Mouse (Mus musculus): ENCODE measurements around the gene Grm5. TPM values are rescaled to one million over a fixed set of nuclear protein-coding genes. Genes with fewer than 3 reads are reported as not detected.

Grm5 gene
- polyA plus RNA-seq, 1 experiment from 2014 or later: not detected

DNA sequence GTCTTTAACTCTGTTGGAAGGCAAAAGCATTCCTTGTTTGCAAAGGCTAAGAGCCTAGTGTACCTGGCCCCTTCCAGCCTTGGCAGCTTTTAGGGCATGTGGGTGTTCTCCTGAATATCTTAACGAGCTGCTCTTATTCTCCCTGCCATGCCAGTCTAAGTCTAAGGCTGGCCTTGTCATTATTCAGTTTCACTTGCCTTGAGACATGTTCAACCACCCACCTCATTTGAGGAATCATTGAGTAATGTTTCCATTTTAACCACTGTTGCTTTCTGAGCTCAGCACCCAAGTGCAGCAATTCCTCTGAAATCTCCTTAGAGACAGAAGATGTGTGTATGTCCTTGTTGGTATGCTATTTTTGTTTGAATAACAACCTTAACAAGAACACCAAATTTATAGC is 134.7 kb downstream of the Grm5 start:
- H3K4me1 ChIP-seq (replicated peaks; ENCODE audit: control insufficient read depth, insufficient read depth, low read length): no peaks in the 10 kb centered on the region
- no peaks in the 10 kb centered on the region for H3K36me3 ChIP-seq (ENCODE audit: control insufficient read depth, insufficient read depth)
- WGBS: 70% methylated on average over 1 of the region's 1 CpGs
- no peaks in the 10 kb centered on the region for H3K9me3 ChIP-seq (ENCODE audit: control insufficient read depth)
- H3K9ac ChIP-seq (ENCODE audit: low read depth, low read length): no peak overlapping the region
- H3K27me3 ChIP-seq (replicated peaks; ENCODE audit: control insufficient read depth, insufficient read depth, low read length): no peaks in the 10 kb centered on the region
- no peak for TF ChIP-seq CTCF (IDR thresholded peaks at IDR 0.05; ENCODE audit: low read depth)
- H3K27ac ChIP-seq (ENCODE audit: low read depth, low read length): no peak overlapping the region
- no peak for ATAC-seq
- H3K4me3 ChIP-seq (ENCODE audit: low read depth, low read length): no peak overlapping the region
- H3K4me2 ChIP-seq (replicated peaks; ENCODE audit: low read depth): no peak overlapping the region

DNA sequence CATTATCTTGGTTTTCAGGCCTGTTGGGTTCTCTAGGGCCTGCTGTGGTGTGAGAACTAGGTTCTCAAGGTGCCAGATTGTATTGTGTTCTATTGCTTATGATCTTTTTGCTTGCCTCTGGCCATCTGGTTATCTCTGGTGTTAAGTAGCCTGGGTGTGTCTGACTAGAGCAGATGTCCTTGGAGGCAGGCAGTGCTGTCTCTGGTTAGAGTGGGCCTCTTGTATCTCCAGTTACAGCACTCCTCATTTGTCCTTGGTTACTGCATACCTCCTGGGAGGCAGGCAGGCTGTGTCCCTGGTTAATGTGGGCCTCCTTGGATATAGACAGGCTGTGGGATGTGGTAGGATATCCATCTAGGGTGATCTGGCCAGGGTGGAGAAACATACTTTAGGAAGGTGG is 150.5 kb downstream of the Grm5 start:
- no peak for ATAC-seq
- Histone ChIP-seq H3K27me3 (replicated peaks; ENCODE audit: control insufficient read depth, insufficient read depth, low read length) (no peaks in the 10 kb centered on the region), H3K4me3 (ENCODE audit: low read depth, low read length) (no peak overlapping the region), H3K4me2 (replicated peaks; ENCODE audit: low read depth) (no peak overlapping the region), H3K27ac (ENCODE audit: low read depth, low read length) (no peak overlapping the region), H3K9me3 (ENCODE audit: control insufficient read depth) (no peaks in the 10 kb centered on the region), H3K36me3 (ENCODE audit: control insufficient read depth, insufficient read depth) (no peaks in the 10 kb centered on the region), H3K4me1 (replicated peaks; ENCODE audit: control insufficient read depth, insufficient read depth, low read length) (no peaks in the 10 kb centered on the region), H3K9ac (ENCODE audit: low read depth, low read length) (no peak overlapping the region)
- TF ChIP-seq CTCF (IDR thresholded peaks at IDR 0.05; ENCODE audit: low read depth): no peak

DNA sequence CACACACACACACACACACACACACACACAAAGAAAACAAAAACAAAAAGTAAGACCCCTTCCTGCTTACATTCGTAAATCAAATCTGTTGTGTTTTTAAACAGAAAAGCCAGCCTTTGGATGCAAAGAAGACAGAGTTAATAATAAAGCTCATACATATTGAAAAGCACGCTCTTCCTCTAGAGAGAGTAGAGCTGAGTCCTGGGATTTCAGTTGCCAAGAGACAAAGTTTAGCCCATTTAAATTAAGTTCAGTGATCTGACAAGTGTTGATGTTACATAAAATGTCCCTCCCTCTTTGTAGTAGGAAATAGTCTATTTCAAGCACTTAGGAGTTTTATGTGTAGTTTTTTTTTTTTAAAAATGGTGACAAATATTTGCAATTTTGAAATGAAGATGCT is 178.0 kb downstream of the Grm5 start:
- Histone ChIP-seq H3K36me3 (ENCODE audit: control insufficient read depth, insufficient read depth) (no peaks in the 10 kb centered on the region), H3K9ac (ENCODE audit: low read depth, low read length) (no peak overlapping the region), H3K4me2 (replicated peaks; ENCODE audit: low read depth) (no peak overlapping the region), H3K27ac (ENCODE audit: low read depth, low read length) (no peak overlapping the region), H3K4me1 (replicated peaks; ENCODE audit: control insufficient read depth, insufficient read depth, low read length) (no peaks in the 10 kb centered on the region), H3K4me3 (ENCODE audit: low read depth, low read length) (no peak overlapping the region), H3K9me3 (ENCODE audit: control insufficient read depth) (no peaks in the 10 kb centered on the region), H3K27me3 (replicated peaks; ENCODE audit: control insufficient read depth, insufficient read depth, low read length) (no peaks in the 10 kb centered on the region)
- no peak for TF ChIP-seq CTCF (IDR thresholded peaks at IDR 0.05; ENCODE audit: low read depth)
- ATAC-seq: no peak
- WGBS: 72% methylated on average over 2 of the region's 2 CpGs

DNA sequence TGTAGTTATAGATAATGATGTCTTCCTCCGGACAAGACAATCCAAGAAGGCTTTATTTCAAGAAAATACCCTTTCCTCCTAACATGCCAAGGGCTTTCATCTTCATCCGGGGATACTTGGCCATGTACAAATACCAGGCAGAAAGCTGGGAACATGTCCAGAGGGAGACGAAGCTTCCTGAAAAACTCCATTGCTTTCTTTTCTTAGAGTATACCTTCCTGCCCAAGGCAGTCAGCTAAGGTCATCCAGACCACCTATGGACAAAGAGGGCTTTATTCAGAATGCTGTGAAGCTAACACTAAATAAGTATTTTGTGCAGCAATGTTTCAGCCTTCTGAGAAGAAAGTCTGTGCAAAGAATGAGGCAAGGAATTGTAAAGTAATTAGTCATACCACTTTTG is 178.4 kb downstream of the Grm5 start:
- H3K9me3 ChIP-seq (ENCODE audit: control insufficient read depth): no peaks in the 10 kb centered on the region
- no peaks in the 10 kb centered on the region for H3K36me3 ChIP-seq (ENCODE audit: control insufficient read depth, insufficient read depth)
- TF ChIP-seq CTCF (IDR thresholded peaks at IDR 0.05; ENCODE audit: low read depth): no peak
- H3K4me3 ChIP-seq (ENCODE audit: low read depth, low read length): no peak overlapping the region
- H3K27me3 ChIP-seq (replicated peaks; ENCODE audit: control insufficient read depth, insufficient read depth, low read length): no peaks in the 10 kb centered on the region
- H3K4me2 ChIP-seq (replicated peaks; ENCODE audit: low read depth): no peak overlapping the region
- H3K27ac ChIP-seq (ENCODE audit: low read depth, low read length): no peak overlapping the region
- H3K9ac ChIP-seq (ENCODE audit: low read depth, low read length): no peak overlapping the region
- 55% methylated on average over 3 of the region's 3 CpGs for WGBS
- no peaks in the 10 kb centered on the region for H3K4me1 ChIP-seq (replicated peaks; ENCODE audit: control insufficient read depth, insufficient read depth, low read length)
- no peak for ATAC-seq

DNA sequence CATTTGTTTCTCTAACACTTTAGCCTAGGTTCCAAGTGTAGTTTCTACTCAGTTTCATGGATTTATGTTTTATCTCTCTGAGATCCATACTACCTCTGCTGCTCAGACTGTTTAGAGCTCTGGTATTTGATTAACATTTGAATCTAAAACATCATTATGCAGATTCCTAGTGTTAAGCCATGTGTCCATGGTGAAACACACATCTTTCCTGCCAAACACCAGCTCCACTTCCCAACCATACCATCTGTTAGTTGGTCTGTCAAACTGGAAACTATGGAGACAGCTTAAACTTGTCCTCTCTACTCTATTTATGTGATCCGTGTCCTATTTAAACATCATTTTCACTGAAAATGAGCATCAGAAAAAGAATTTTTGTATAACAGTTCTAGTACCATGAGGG is 203.6 kb downstream of the Grm5 start:
- H3K27ac ChIP-seq (ENCODE audit: low read depth, low read length): no peak overlapping the region
- H3K9me3 ChIP-seq (ENCODE audit: control insufficient read depth): no peaks in the 10 kb centered on the region
- no peaks in the 10 kb centered on the region for H3K4me1 ChIP-seq (replicated peaks; ENCODE audit: control insufficient read depth, insufficient read depth, low read length)
- no peaks in the 10 kb centered on the region for H3K36me3 ChIP-seq (ENCODE audit: control insufficient read depth, insufficient read depth)
- no peak for TF ChIP-seq CTCF (IDR thresholded peaks at IDR 0.05; ENCODE audit: low read depth)
- H3K4me2 ChIP-seq (replicated peaks; ENCODE audit: low read depth): no peak overlapping the region
- ATAC-seq: no peak
- no peak overlapping the region for H3K4me3 ChIP-seq (ENCODE audit: low read depth, low read length)
- H3K27me3 ChIP-seq (replicated peaks; ENCODE audit: control insufficient read depth, insufficient read depth, low read length): no peaks in the 10 kb centered on the region
- H3K9ac ChIP-seq (ENCODE audit: low read depth, low read length): no peak overlapping the region
- WGBS: 77% methylated on average over 1 of the region's 1 CpGs

DNA sequence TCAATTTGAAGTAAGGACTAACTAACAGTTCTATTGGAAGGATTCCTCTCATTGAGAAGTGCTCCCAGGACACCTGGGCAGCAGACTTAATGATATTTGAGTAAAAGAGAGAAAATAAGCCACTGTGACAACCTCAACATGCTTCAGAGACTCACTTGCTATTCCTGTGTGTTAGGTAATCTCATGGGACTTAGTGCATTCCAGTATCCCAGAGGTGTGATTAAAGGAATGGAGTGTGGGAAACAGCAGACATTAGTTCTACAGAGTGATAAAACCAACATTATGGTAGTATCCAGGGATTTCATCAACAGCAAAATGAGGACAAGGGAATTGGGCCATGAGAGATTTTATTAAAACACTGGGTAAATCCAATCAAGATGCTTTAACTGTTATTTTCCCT is 205.0 kb downstream of the Grm5 start:
- Histone ChIP-seq H3K9ac (ENCODE audit: low read depth, low read length) (no peak overlapping the region), H3K36me3 (ENCODE audit: control insufficient read depth, insufficient read depth) (no peaks in the 10 kb centered on the region), H3K4me1 (replicated peaks; ENCODE audit: control insufficient read depth, insufficient read depth, low read length) (no peaks in the 10 kb centered on the region), H3K9me3 (ENCODE audit: control insufficient read depth) (no peaks in the 10 kb centered on the region), H3K27ac (ENCODE audit: low read depth, low read length) (no peak overlapping the region), H3K4me3 (ENCODE audit: low read depth, low read length) (no peak overlapping the region), H3K27me3 (replicated peaks; ENCODE audit: control insufficient read depth, insufficient read depth, low read length) (no peaks in the 10 kb centered on the region), H3K4me2 (replicated peaks; ENCODE audit: low read depth) (no peak overlapping the region)
- no peak for TF ChIP-seq CTCF (IDR thresholded peaks at IDR 0.05; ENCODE audit: low read depth)
- no peak for ATAC-seq

DNA sequence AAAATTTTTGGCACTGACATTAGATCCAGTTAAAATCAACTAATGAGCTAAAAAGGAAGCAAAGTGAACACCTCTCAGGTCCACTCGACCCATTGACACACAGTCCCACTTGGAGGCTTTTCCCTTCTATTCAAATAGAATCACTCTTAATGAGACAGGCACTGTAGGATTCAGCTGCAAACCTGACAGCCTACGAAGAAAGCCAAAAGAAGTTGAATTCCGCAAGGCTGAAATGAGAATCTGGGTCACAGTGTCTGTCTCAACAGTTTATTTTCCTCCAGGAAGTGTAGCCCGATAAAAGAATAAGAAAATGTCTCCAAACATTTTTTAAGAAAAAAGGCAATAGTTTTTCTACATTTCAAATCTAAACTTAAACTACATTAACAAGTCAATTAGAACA is 209.9 kb downstream of the Grm5 start:
- Histone ChIP-seq H3K27ac (ENCODE audit: low read depth, low read length) (no peak overlapping the region), H3K4me2 (replicated peaks; ENCODE audit: low read depth) (no peak overlapping the region), H3K27me3 (replicated peaks; ENCODE audit: control insufficient read depth, insufficient read depth, low read length) (no peaks in the 10 kb centered on the region), H3K9me3 (ENCODE audit: control insufficient read depth) (no peaks in the 10 kb centered on the region), H3K4me3 (ENCODE audit: low read depth, low read length) (no peak overlapping the region), H3K9ac (ENCODE audit: low read depth, low read length) (no peak overlapping the region), H3K36me3 (ENCODE audit: control insufficient read depth, insufficient read depth) (no peaks in the 10 kb centered on the region), H3K4me1 (replicated peaks; ENCODE audit: control insufficient read depth, insufficient read depth, low read length) (no peaks in the 10 kb centered on the region)
- no peak for ATAC-seq
- 77% methylated on average over 4 of the region's 4 CpGs for WGBS
- no peak for TF ChIP-seq CTCF (IDR thresholded peaks at IDR 0.05; ENCODE audit: low read depth)
